Mouse (Mus musculus) liver, adult 2 months (tissue): ENCODE results near the gene Plpp1. TPM values are rescaled to one million over a fixed set of nuclear protein-coding genes. Genes with fewer than 3 reads are reported as not detected.

Experiments
- DNase-seq: peaks from one replicate; pipeline ENCODE4 v3.0.0-alpha.2; 2011; ENCODE audit warnings: low read depth, low spot score; ENCODE audit errors: extremely low read depth
- H3K27ac ChIP-seq: fragments of 200-500 bp; replicated peaks from 2 replicates; pipeline ENCODE4 v1.5.1; 2012; ENCODE audit warnings: low read depth, mild to moderate bottlenecking, control low read depth, inconsistent platforms, low read length; ENCODE audit not compliant: insufficient read depth
- H3K27me3 ChIP-seq: fragments of 200-500 bp; 2 replicates; pipeline ENCODE4 v1.6.1; 2012; ENCODE audit warnings: mild to moderate bottlenecking, moderate library complexity, low read length, inconsistent platforms; ENCODE audit not compliant: control insufficient read depth, insufficient read depth
- H3K36me3 ChIP-seq: fragments of 200-500 bp; 2 replicates; pipeline ENCODE4 v1.6.1; 2012; ENCODE audit warnings: low read length, inconsistent platforms; ENCODE audit not compliant: control insufficient read depth, insufficient read depth
- H3K4me1 ChIP-seq: fragments of 200-500 bp; 2 replicates; pipeline ENCODE4 v1.6.1; 2011; ENCODE audit warnings: low read length; ENCODE audit not compliant: control insufficient read depth, insufficient read depth
- H3K4me3 ChIP-seq: fragments of 200-500 bp; 2 replicates; pipeline ENCODE4 v1.5.1; 2011; ENCODE audit warnings: low read depth, mild to moderate bottlenecking, control low read depth, low read length, moderate library complexity; ENCODE audit not compliant: insufficient read depth
- H3K79me2 ChIP-seq: fragments of 200-500 bp; 2 replicates; pipeline ENCODE4 v1.6.1; 2012; ENCODE audit warnings: inconsistent platforms, mild to moderate bottlenecking, low read length, moderate library complexity; ENCODE audit not compliant: control insufficient read depth, insufficient read depth
- H3K9ac ChIP-seq: fragments of 200-500 bp; 2 replicates; pipeline ENCODE4 v1.6.1; 2012; ENCODE audit warnings: low read depth, mild to moderate bottlenecking, control low read depth, inconsistent platforms, low read length
- CTCF ChIP-seq: fragments of 200-500 bp; IDR thresholded peaks from 2 replicates; pipeline ENCODE4 v1.5.1; 2011; ENCODE audit warnings: low read depth, low read length, control low read depth
- POLR2A ChIP-seq: fragments of 200-500 bp; IDR thresholded peaks from 2 replicates; pipeline ENCODE4 v1.6.1; 2011; ENCODE audit warnings: low read length, control low read depth; ENCODE audit not compliant: insufficient read depth; ENCODE audit errors: extremely low read depth
- WGBS: fragments of 180-500 bp; shearing (Covaris S2); methylation state at CpG from one replicate; pipeline ENCODE4 v1.1.7; 2018; 5-methylcytosine and 5-hydroxymethylcytosine counted together
- polyA plus RNA-seq: library from polyadenylated mRNA; depleted of rRNA; stranded (reverse); fragments of >200 nt; gene quantifications from 2 replicates; pipeline ENCODE4 v1.2.3, GENCODE M21; 2012
- total RNA-seq: library from RNA; depleted of rRNA; stranded (reverse); fragments of >200 nt; gene quantifications from 2 replicates; pipeline ENCODE4 v1.2.3, GENCODE M21; 2014

Plpp1 gene
- total and polyA plus RNA-seq, 2 experiments: 13.4 to 24.3 TPM

DNA sequence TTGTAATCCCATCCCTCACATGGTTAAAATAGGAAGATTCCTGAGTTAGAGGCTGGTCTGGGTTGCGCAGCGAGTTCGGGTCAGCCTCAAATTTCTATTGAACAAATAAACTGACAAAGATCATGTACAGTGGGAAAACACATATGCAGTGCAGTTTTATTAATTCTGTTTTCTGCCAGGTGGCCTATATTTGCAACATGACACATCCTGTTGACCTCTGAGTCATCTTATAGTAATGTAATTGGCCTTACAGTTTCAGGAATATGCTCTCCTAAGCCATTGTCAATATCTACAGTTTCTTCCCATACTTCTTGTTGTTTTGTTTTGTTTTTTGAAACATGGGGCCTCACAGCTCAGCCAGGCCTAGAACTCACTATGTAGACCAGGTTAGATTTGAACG, 3.1 kb downstream of the Plpp1 start:
- Histone ChIP-seq H3K4me3 (peak overlapping the region; percentile 35), H3K27ac (no peak overlapping the region), H3K9ac (no peak overlapping the region), H3K4me1 (peaks cover 3% of the 10 kb centered on the region; the same call in 1 of the 2 replicates), H3K36me3 (peaks cover 8% of the 10 kb centered on the region), H3K27me3 (no peaks in the 10 kb centered on the region), H3K79me2 (no peaks in the 10 kb centered on the region)
- TF ChIP-seq POLR2A: no peak
- TF ChIP-seq CTCF: no peak
- WGBS: 82% methylated on average over 4 of the region's 4 CpGs
- no peak for DNase-seq

DNA sequence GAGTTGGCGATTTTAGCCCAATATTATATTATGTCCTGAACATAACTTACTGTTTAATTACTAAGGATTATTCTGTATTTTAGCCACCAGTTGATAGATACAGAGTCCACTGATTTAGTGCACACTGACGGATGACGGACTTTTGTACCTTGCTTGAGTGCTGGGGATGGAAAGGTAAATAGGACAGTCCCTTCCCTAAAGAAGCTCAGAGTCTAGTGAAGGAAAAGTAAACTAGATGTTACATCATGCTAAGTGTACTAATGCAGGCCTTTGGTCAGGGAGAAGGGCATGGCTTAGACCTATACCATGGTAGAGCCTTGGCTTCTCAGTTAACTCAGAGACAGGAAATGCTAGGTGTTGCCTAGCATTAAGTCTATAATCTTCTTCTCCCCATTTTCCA, 4.9 kb downstream of the Plpp1 start:
- DNase-seq: peak; percentile 80
- no peak overlapping the region for H3K9ac ChIP-seq
- no peaks in the 10 kb centered on the region for H3K79me2 ChIP-seq
- peaks cover 8% of the 10 kb centered on the region for H3K36me3 ChIP-seq
- H3K27me3 ChIP-seq: no peaks in the 10 kb centered on the region
- no peak overlapping the region for H3K4me3 ChIP-seq
- H3K4me1 ChIP-seq: peaks cover 3% of the 10 kb centered on the region; the same call in 1 of the 2 replicates
- 47% methylated on average over 3 of the region's 3 CpGs for WGBS
- H3K27ac ChIP-seq: no peak overlapping the region
- TF ChIP-seq POLR2A (no peak), CTCF (no peak)

DNA sequence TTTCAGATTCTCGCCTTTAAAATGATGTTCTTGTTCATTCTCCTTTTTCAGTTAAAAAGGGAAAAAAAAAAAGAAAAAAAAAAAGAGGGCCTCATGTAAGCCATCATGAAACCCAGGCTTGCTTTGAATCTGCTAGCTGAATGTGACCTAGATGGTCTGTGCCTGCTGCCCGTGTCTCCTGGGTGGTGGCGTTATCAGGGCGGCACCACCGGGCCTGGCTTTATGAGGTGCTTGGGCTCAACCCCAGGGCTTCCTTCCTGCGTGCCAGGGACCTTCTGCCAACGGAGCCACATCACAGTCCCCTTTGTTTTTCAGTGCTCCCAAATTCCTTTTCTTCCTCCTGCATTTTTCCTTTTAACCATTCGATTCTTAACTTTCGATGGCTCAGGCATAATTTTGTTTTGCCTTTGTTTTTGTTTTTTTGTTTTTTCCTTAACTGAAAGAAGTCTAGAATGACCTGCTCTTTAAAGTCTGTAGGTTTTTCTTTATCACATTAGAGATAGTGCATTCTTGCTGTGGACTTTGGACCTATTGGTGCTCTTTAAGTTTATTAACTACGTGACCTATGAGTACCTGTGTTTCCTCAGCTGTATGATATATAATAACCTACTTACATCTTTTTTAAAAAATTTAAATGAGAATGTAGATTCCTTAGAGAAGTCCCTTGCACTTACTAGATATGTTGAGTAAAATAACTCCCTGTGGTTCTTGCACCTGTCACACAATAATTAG, 7.5 kb downstream of the Plpp1 start:
- no peak for TF ChIP-seq CTCF
- no peak for TF ChIP-seq POLR2A
- Histone ChIP-seq H3K9ac (no peak overlapping the region), H3K4me1 (peaks cover 3% of the 10 kb centered on the region; the same call in 1 of the 2 replicates), H3K36me3 (peaks cover 8% of the 10 kb centered on the region), H3K79me2 (no peaks in the 10 kb centered on the region; the same call in 1 of the 2 replicates), H3K27ac (no peak overlapping the region), H3K27me3 (no peaks in the 10 kb centered on the region), H3K4me3 (no peak overlapping the region)
- 85% methylated on average over 10 of the region's 10 CpGs for WGBS
- DNase-seq: no peak

DNA sequence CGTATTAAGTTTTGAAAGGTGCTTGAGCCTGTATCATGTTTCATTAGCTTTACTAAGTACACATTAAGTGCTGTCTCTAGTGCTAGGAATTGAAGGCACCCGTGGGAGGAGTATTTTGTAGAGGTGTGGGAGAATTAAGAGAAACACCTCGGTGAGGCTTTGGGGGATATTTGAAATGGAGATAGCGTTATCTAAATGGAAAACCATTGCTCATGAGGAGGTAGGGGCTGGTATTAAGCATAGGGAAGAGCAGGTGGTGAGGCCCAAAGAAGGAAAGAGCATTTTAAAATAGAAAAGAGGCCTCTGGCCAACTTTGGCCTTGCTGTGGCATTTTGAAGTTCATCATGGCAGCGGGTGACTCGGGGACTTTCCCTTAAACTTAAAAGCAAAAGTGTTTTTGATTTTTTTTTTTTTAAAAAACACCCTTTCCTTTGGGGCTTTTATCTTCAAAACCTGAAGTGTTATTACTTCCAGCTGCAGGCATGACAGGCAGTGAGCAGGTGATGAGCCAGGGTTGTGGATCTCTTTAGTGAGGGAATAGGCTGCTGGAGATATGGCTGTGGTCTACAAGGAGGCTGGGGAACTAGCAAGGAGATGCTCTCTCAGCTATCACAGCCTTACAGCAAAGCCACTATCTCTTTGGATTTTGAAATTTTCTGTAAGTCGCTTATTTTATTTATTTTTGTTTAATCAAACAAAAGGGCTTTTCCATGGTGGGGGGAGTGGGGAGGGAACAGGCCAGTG, 9.1 kb downstream of the Plpp1 start:
- WGBS: 68% methylated on average over 7 of the region's 7 CpGs
- DNase-seq: no peak
- H3K27me3 ChIP-seq: no peaks in the 10 kb centered on the region
- no peak overlapping the region for H3K27ac ChIP-seq
- H3K9ac ChIP-seq: no peak overlapping the region
- peaks cover 8% of the 10 kb centered on the region for H3K36me3 ChIP-seq
- no peaks in the 10 kb centered on the region; the same call in 1 of the 2 replicates for H3K79me2 ChIP-seq
- TF ChIP-seq POLR2A (no peak), CTCF (no peak)
- H3K4me1 ChIP-seq: peaks cover 3% of the 10 kb centered on the region; the same call in 1 of the 2 replicates
- no peak overlapping the region for H3K4me3 ChIP-seq

DNA sequence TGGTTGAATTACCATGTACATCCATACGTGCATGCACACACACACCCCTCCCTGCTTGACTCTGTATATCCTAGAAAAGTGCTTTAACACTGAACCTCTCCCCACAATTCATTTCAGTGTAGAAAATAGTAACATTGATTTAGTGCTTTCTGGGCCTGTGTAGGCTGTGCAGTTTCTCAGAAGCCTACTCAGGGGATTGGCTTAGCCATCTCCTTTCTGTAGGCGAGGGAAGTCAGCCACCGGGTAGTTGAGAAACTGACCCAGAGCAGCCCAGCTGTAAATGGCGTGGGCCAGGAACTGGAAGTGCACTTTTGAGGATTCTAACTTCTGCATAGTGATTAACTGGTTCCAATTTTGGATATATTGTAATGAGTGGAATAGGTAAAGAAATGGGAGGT, 9.7 kb downstream of the Plpp1 start:
- H3K79me2 ChIP-seq: no peaks in the 10 kb centered on the region; the same call in 1 of the 2 replicates
- H3K36me3 ChIP-seq: peaks cover 8% of the 10 kb centered on the region
- no peak overlapping the region for H3K27ac ChIP-seq
- H3K4me3 ChIP-seq: no peak overlapping the region
- no peak for TF ChIP-seq POLR2A
- no peak for TF ChIP-seq CTCF
- H3K4me1 ChIP-seq: peaks cover 3% of the 10 kb centered on the region; the same call in 1 of the 2 replicates
- 80% methylated on average over 4 of the region's 4 CpGs for WGBS
- no peak for DNase-seq
- no peak overlapping the region for H3K9ac ChIP-seq
- no peaks in the 10 kb centered on the region for H3K27me3 ChIP-seq
